Mouse (Mus musculus) ES-E14 (cell line): ENCODE measurements at regions not wholly inside any gene's neighbourhood (a gene's known extent, or its start where the extent isn't known, plus 50 kb on each side); places are given as distances from the start of the nearest gene placed in this dataset.

Source experiments
- CHD2 ChIP-seq: IDR thresholded peaks from 2 replicates; pipeline ENCODE4 v1.6.1; 2014; ENCODE audit warnings: mild to moderate bottlenecking, low read depth, low read length, inconsistent platforms
- HCFC1 ChIP-seq: IDR thresholded peaks from 2 replicates; pipeline ENCODE4 v1.6.1; 2012; ENCODE audit warnings: low read length, inconsistent platforms, borderline replicate concordance; ENCODE audit not compliant: insufficient read depth
- MAFK ChIP-seq: IDR thresholded peaks from 2 replicates; pipeline ENCODE4 v1.6.1; 2014; ENCODE audit warnings: mild to moderate bottlenecking, low read depth, low read length, inconsistent platforms; ENCODE audit not compliant: insufficient read depth
- ZC3H11A ChIP-seq: IDR thresholded peaks from 2 replicates; pipeline ENCODE4 v1.6.1; 2012; ENCODE audit warnings: low read depth, mild to moderate bottlenecking, inconsistent platforms, low read length, borderline replicate concordance
- ZNF384 ChIP-seq: IDR thresholded peaks from 2 replicates; pipeline ENCODE4 v1.6.1; 2012; ENCODE audit warnings: low read depth, low read length, inconsistent platforms

GRCm38 (mm10) chr6:35853993-35854392 is 314.3 kb upstream of the Mtpn start:
- TF ChIP-seq ZNF384, result no peak
- TF ChIP-seq HCFC1, result no peak
- TF ChIP-seq MAFK, result no peak
- TF ChIP-seq ZC3H11A, result no peak
- no peak for TF ChIP-seq CHD2
